Mouse (Mus musculus) megakaryocyte, adult 5-6 weeks (primary cell): ENCODE data around the gene Armh2. TPM values are rescaled to one million over a fixed set of nuclear protein-coding genes. Genes with fewer than 3 reads are reported as not detected.
"Not testable (repeated sequence)": the region's sequence is repeated elsewhere in the genome, so short reads cannot be mapped to it uniquely, and the experiment has no call there.

Source experiments
- ATAC-seq: 2 replicates; pipeline ENCODE4 v1.8.0; 2016; ENCODE audit warnings: mild to moderate bottlenecking, inconsistent platforms; ENCODE audit not compliant: poor library complexity, severe bottlenecking
- total RNA-seq, 2 experiments: library from RNA; stranded (forward) in 1 of 2; stranded (reverse) in 1 of 2; fragments of 153-499, 151-499 nt in 1 of 2; fragments of 221-1000, 200-1000 nt in 1 of 2; gene quantifications; 2 replicates each; pipeline versions ENCODE4 v1.2.3 to v1.2.4; 2015 to 2017

Gene Armh2
- total RNA-seq, 2 experiments from 2014 or later: 0.22 TPM; not detected in 1

DNA sequence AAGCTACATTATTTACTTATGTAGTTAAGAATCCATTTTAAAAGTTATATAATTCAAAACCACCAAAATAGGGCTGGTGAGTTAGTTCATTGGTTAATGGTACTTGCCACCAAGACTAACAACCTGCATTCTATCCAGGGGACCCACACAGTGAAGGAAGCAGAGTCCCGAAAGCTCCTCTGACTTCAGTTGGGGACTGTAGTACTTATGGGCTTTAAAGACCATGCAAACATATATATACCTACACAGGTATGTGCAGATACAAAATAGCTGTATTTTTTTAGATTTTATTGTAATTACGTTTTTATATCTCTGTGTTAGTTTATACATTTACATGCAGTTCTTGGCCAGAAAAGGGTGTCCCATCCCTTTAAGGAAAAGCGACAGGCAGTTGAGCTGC lies 15.7 kb downstream of the Armh2 start:
- ATAC-seq: no peak

- ATAC-seq: no peak
These were observed 17.0 kb downstream of the Armh2 start for GRCm38 (mm10) chr13:24757820-24758564.

DNA sequence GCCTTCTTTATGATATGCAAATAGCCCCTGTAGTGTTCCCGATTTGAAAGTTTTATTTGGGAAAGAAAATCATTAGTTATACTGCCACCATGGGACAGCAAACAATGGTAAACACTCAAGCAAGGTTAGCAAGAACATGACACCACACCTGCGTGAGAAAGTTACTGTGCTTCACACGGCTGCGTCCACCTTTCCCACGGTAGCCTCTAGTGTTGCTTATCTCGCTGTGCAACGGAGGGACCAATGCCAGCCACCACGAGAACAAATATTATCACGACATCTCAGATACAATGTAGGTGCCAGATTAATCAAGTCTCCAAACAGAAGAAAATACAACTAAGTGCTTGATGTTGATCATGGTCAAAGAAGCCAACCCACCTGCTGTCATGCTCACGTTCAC lies 18.4 kb downstream of the Armh2 start:
- ATAC-seq: no peak

- no peak for ATAC-seq
These were observed 19.4 kb downstream of the Armh2 start for GRCm38 (mm10) chr13:24760351-24760870.

DNA sequence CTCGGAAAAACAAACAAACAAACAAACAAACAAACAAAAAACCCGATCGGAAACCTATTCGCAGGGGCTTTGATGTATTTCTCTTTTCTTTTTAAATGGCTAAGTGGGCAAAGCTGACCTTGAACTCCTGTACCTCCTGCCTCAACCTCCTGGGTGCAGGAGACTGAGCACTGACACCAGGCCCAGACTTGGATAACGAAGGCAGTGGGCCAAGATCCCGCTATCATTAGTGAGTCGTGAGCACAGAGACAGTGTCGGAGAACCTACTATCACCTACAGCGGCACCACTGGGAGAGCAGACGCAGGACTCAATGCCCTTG lies 20.0 kb downstream of the Armh2 start:
- peak; percentile 39 for ATAC-seq

DNA sequence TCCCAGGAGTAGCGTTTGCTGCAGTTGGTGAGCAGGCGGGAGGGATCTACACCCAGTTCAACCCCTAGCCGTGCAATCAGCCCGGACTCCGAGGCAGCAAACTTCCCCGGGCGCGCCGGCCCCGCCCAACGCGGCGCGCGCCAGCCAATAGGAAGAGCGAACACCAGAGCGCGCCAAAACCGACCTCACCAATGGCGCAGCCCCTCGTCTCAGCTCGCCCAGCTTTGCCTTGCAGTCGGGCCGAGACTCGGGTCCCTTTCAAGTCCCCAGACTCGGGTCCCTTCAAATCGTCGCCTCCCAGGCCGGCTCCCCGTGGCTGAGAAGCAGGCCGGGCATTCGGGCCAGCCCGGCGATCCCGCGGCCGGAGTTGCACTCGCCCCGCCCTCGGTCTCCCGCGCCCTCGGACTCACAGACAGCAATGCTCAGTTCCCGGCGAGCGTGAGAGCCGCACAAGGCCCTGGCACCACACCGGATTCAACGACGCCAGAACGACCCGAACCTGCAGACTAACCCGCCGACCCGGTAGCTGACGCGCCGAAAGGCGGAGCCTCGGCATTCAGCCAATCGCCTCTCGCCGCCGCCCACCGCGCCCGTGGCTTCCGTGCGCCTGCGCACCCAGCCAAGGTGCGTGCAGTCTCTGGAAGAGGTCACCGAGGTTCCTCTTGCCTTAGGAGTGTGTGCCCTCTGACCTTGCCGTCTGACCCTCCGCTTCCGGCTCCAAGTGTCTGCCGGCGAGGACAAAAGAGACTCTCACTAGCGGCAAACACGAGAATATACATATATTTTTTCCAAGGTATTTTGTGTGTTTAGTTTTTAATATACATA lies 20.6 kb downstream of the Armh2 start, which contains the start of gene Gmnn:
Gmnn (minus strand) TSS at position 521 of the 825 bp plus-strand sequence.
- ATAC-seq: peak; percentile 94

GRCm38 (mm10) chr13:24762254-24762653 lies 21.2 kb downstream of the Armh2 start:
- no peak for ATAC-seq

DNA sequence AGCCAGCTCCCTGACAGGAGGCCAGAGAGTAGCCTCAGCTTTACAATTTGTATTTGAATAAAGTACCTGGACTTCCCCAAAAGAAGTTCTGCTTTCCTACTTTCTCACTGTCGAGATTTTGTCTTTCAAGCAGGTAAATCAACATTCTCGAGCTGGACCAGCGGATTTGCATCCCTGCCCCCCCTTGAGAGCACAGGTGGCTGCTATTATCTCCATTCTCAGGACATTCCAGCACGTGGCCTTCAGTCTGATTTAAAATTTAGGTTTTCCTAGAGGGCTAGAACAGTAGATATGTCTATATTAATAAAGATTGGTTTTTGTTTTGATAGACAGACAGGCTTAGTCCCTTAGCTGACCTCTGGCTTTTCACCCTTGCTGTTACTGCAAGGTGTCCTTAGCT lies 26.8 kb downstream of the Armh2 start:
- ATAC-seq: not testable (repeated sequence)

- not testable (repeated sequence) for ATAC-seq
These were observed 30.4 kb downstream of the Armh2 start for GRCm38 (mm10) chr13:24771482-24771881.

GRCm38 (mm10) chr13:24776146-24776844 lies 35.3 kb downstream of the Armh2 start:
- ATAC-seq: peak; percentile 94

GRCm38 (mm10) chr13:24778026-24778425 lies 37.0 kb downstream of the Armh2 start:
- no peak for ATAC-seq

DNA sequence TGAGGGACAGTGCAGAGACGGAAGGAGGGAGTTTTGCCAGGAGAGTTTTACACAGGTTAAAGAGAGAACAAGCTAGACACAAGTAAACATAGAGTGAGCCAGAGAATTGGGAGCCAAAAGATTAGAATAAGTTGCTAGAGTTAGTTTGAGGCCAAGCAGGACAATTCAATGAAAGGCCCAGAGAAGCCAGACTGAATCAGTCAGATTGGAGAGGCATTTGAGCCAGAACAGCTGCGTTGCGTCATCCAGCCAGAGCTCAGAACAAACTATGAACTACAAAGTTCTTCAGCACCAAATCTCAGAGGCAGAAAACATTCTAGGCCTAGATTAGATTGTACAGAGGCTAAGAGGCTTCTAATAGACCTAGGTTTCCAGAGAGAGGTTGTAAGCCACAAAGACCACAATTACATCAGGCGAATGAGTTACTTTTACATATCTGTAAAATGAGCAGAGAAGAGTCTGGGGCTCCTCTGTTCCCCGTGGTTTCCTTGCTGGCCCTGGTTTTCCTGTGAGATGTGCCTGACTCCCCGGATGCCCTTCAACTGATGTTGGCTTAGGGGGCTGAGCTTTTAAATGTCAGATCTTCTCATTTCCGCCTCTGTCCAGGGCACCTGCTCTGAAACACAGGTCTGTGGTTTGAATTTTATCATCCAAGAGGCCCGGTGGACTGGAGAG lies 37.8 kb downstream of the Armh2 start:
- no peak for ATAC-seq

GRCm38 (mm10) chr13:24781916-24782315 lies 40.9 kb downstream of the Armh2 start:
- ATAC-seq: no peak

DNA sequence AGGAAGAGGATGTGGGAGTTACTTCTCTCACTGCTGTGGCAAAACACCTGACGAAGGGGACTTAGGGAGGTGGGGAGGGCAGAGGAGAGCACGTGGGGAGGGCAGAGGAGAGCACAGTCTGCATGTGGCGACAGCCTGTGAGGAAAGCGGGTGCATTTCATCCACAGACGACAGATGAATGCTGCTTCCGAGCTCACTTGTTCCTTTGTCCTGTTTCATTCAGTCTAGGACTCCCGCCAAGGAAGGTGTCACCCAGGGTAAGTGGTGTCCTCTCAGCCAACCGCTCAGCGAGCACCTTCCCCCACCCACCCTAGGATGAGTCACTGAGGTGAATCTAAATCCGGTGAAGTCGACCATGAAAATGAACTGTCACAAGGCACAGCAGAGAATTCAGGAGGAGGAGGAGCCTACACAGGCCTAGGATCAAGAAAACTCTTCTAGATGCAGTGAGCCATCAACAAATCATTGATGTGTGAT lies 45.0 kb downstream of the Armh2 start:
- ATAC-seq: peak; percentile 70

- no peak for ATAC-seq
These were observed 46.4 kb downstream of the Armh2 start for GRCm38 (mm10) chr13:24787477-24787876.

DNA sequence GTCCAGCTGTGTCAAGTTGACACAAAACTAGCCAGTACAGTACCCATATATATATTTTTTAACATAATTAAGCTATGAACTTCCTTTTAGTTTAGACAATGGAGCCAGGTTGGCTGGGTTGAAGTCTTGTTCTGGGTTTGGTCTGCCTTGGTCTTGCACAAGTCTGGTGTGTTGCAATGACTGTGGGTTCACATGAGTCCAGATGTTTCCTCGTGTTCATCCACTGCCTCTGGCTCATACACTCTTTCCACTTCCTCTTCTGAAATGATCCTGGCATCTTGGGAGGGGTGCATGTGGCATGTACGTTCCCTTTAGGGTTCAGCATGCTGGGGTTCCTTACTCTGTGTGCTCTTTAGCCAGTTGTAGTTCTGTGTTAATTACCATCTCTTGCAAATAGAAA lies 50.3 kb downstream of the Armh2 start:
- ATAC-seq: peak; percentile 96

GRCm38 (mm10) chr13:24792411-24793045 lies 51.5 kb downstream of the Armh2 start:
- peak; percentile 68 for ATAC-seq
